Mouse (Mus musculus) layer of hippocampus, postnatal 10 days (tissue): Measurements from ENCODE around the gene Bmp7. TPM values are rescaled to one million over a fixed set of nuclear protein-coding genes. Genes with fewer than 3 reads are reported as not detected.
A peak's percentile ranks its signal among the peaks of the same experiment; 100 is the strongest.

Experiments
- DNase-seq, 2 experiments: peaks; one replicate each; pipeline ENCODE4 v3.0.0; 2021; ENCODE audit warnings: low spot score in 2 of 2
- total RNA-seq, 2 experiments: library from RNA; stranded (reverse); gene quantifications; 2 replicates each; pipeline ENCODE4 v1.2.3; 2021

Bmp7 gene
- total RNA-seq, 2 experiments from 2014 or later, result 8.1 to 11.5 TPM

DNA sequence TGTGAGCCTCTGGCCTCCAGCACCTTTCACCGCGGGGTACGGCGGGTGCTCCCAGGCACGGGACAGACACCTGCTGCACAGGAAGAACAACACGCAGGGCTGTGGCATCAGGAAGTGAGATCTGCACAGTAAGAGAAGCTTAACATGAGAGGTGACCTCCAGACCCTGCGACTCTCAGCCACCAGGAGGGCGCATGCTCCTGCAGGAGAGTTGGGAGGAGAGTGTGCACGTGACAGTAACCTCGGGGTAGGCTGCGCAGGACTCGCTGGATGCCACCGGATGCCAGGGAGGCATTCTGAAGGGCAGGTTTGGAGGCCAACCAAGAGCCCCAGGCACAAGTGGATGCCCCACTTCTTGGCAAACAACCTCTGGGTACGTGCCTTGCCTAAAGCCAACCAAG is 26.1 kb downstream of the Bmp7 start:
- DNase-seq, result no peak

DNA sequence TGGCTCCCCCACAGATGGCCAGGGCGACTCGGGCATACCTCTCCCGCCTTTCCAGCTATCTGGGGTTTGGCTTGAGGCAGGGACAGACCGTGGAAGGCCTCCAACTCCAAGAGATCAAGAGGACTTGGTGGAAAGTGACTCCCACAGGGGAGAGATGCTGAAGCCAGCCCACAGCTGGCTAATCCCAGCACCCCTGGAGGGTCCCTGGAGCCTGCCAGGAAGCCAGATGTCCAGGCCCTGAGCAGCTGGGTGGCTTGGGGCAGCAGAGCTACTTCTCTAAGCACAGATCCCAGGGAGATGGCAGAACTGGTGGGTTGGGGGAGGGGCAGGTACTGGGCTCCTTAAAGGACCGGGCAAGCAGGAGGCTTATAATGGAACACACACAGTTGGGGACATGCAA is 28.4 kb downstream of the Bmp7 start:
- DNase-seq, result no peak

DNA sequence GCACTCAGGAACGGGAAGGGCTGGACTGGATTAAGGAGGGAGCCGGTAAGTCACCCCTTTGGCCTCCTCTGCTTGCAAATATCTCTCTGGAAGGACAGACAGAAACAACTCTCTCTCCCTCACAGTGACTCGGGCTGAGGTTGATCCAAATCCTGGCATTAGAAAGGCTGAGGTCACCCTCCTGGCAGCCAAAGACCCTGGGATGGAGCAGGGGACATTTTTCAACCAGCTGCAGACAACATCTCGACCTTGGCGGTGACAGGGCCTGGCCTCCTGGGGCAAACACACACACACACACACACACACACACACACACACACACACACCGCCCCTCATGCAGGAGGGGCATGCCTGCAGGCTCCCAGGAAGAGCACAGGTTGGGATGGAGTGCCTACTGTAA is 29.0 kb downstream of the Bmp7 start:
- no peak for DNase-seq

DNA sequence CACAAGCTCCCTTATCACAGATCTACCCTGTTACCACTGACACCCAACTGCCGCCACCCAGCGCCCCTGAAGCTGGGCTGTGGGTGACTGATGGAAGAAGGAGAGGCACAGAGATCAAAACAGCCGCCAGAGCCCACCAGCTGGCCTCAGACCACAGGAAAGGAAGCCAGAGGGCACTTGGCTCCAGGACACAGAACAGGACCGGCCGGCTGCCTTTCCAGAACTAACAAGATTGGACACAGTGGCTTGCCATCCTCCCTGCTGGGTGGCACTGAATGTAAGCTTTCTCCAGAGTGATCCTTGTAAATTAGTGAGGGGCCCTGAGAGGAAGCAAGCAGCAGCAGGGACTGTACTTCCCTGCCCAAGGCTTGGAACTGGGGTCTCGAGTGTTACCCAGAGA is 30.7 kb downstream of the Bmp7 start:
- DNase-seq, result peak in 1 of 2 experiments; percentile 32

DNA sequence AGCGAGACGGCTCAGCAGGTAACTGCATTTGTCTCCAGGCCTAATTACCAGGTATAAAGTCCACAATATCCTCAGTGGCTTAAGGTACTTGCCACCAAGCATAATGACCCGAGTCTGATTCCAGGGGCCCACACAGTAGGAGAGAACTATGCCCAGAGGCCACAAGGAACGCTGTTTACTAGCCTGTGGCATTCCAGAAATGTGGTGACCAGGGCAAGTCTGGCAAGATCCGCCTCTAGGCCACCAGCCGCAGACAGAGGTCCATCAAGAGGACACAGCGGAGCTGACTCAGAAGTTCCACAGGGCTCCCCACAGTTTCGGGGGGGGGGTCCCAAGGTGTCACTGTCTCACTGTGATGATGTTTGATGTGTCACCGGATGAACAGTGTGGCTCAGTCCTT is 34.0 kb downstream of the Bmp7 start:
- DNase-seq, result no peak

DNA sequence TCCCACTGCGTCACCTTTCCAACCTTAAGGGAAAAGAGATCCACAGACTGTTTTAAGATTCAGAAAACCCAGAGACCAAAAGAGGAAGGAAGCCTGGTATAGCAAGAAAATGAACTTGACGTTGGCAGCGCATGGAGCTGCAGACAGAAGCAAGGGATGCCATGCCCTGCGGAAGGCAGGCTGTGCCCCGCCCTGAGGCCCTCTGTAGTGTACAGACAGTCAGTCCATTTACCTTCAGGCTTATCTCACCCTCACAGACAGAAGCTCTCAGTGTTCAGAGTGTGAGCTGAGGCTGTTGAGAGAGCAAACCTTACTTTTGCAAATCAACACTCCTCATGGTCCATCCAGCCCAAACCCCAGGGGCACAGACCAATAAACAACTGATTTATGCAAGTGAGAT is 35.1 kb downstream of the Bmp7 start:
- DNase-seq, result no peak

DNA sequence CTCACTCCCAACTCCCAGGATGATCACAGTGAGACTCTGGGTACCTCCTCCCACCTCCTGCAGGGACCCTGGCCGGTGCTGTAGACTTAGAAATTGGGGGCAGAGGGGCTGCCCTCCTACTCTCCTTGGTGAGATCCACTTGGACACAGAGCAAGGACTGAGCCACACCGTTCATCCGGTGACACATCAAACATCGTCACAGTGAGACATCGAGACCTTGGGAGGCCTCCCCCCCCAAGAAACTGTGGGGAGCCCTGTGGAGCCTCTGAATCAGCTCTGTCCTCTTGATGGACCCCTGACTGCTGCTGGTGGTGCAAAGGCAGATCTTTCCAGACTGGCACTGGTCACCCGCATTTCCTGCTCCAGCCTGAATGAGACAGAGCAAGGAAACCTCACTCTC is 35.5 kb downstream of the Bmp7 start:
- DNase-seq, result no peak

DNA sequence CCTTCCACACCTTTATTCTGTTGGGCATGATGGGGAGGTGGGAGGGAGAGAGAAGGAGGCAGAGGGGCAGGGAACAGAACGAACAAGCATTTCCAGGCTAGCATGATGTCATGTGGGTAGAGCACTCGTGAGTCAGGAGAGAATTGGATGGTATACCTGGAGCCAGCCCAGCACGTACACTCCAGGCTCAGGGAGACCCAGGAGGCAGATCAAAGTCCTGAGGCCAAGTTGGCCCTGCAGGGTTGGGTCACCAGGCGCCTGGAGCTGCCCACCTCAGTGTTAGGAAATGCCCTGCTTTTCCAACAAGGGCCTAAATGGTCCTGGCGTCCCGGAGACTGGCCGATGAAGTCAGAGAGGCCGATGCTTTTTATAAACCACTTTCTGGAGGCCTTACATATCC is 36.6 kb downstream of the Bmp7 start:
- DNase-seq, result no peak

DNA sequence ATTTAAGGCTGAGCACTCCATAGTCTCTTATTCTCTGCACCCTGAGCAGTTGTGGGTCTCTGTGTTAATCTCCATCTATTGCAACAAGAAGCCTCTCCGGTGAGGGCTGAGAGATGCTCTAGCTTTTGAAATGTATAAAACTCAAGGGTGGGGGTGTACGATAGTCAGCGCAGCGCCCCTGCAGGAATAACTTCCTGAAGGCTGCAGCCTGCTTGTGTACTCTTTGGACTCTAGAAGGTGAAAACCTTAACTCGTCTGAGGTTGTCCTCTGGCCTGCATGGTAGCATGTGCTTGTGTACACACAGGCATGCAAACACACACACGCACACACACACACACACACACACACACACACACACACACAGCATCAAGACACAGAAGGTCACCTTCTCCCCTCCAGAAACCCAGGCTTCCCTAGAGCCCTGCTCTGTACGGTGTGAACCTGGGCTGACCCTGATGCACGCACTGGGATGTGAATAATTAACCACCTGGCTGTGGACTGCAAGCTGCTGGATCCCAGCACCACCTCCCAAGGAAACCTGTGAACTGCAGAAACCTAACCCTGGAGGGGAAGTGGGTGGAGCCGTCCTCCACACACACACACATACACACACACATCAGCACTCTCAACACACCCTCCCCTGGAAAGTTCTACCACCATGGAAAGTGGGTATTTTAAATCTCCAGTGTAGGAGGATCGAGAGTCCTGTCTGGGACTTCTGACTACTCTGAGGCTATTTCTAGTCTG is 39.0 kb downstream of the Bmp7 start:
- DNase-seq, result no peak

DNA sequence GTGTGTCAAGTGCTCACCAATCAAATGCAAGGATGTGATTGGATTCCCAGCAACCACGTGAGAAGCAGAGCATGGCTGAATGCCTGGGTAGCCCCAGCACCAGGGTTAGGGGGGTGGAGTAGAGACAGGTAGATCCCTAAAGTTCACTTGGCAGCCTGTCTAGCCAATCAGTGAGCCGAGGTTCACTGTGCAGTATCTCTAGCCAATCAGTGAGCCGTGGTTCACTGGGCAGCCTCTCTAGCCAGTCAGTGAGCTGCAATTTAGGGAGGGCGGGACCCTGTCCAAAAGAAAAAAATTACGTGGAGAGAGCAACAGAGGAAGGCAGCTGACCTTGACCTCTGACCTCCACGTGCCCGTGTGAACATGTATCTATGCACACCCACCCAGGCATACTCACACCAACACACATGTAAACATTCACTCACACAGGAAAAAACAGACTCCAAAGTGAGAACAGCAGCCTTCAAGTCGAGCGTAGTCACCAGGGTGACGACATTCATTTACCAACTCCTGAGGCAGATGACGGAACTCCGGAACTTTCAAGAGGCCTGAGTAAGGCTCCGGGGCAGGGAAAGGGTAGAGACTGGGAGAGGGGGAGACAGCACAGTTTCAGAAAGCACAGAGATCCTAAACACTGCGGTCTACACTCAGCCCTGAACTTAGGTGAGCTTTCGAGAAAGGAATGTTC is 50.2 kb downstream of the Bmp7 start:
- DNase-seq, result no peak

DNA sequence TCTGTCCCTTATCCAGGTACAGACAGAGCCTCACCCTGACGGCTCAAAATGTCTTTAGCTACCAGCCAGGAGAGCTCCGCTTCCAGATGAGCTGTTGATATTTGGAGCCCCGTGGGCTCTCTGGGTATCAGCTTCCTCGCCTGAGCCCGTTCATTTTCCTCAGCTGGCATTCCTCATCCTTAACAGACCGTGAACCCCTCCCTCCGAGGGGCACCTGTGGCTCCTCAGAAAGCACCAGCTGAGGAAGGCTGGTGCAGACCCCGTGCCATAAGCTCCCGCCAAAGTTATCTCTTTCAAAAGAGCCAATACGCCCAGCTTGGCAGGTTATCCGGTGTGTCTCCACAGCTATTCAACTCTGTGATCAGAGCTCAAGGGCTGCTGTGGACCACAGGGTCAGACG is 50.9 kb downstream of the Bmp7 start:
- no peak for DNase-seq

DNA sequence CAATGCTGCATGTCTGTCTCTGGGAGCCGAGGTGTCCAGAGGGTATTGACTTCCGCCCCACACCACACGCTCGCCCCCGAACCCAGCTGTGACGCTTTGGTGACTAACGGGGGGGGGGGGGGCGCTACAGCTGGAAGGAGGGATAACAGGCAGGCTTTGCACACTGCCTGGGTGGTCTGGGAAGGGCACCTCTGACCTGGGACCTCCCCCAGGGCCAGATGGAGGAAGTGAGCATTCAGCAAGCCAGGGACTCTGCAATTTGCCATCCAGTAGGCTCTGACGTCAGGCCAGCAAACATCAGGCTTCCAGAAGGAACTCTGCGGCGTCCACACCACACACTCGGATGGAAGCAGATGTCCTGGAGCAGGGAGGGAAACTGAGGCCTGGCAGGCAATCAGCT is 52.0 kb downstream of the Bmp7 start:
- DNase-seq, result no peak

DNA sequence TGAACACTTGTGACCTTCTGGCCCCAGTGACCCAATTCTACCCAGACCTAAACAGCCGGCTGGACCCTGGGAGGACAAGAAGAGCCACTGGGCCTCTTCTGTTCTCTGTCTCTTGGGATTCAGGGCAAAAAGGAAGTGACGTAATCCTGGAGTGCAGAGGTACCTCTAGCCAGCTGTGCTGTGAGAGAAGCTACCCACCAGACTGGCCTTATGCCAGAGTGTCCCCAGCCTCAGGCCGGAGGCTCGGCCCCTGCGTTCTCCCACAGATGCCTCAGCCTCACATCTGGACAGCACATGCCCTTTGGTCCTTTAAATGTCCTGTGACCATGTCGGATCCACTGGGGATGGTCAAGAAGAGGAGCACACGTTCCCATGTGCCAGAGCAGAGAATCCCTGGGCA is 54.3 kb downstream of the Bmp7 start:
- no peak for DNase-seq

DNA sequence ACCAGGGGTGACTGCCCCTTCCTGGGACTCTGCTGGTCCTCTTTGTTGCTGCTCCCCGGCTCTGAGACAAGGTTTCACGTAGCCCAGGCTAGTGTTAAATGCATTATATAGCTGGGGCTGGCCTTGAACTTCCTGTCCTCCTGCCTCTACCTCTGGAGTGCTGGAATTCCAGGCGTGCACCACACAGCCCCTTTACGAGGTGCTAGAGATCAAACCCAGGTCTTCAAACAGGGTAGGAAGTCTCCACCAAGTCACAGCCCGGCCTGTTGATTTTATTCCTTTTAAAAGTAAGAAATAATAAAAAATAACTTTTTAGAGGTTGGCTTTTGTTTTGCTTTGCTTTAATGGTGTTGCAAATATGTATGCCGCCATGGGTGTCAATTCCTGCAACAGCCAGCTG is 55.5 kb downstream of the Bmp7 start:
- no peak for DNase-seq

DNA sequence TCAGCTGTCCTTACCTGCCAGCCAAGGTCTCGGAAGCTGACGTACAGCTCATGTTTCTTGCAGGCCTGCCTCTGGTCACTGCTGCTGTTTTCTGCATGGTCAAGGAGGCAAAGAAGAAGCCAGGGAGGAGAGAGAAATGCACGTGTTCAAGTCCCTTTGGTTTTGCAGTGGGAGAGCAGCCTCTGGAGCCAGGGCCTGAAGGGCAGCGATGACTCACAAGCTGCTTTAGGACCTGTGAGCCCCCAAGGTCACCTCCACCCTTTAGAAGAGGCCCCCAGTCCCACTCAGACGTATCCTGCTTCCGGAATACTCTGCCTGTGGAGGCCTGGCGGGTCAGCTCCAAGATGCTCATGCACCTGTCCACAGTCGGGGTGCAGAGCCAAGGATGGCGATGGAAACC is 64.9 kb downstream of the Bmp7 start:
- no peak for DNase-seq

DNA sequence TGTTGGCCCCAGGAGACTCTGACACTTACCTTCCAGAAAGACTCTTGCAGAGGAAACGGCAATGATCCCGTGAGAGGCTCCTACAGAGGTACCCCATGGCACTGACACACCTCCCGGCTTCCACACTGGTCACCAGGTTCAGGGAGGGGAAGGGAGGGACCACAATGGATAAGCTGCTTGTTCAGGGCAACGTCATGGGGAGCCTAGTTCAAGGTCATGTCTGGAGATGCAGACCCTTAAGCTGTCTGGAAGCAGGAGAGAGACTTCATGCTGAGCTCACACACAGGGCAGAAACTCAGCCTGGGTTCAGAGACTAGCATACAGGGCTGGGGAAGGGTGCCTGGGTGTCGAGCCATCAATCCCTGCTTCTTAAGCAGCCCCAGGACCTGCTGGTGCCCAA is 73.8 kb downstream of the Bmp7 start:
- no peak for DNase-seq

DNA sequence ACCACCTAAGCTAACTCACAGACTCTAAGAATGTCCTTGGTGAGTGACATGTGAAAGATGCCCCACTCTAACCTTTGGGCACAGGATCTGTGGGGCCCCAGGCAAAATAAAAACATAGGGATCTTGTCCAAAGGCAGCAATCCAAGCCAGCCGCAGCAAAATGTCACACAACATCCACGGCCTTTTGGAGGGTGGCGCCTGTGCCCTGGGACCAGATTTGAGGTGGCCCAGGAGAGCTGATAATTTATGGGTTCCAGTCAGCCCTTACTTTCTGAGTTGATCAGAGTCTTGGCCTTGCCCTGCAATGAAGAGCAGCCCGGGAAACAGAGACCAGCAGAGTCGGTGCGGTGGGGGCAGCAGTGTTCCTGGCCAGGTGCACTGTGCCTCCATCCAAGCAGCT is 75.0 kb downstream of the Bmp7 start:
- DNase-seq, result no peak

DNA sequence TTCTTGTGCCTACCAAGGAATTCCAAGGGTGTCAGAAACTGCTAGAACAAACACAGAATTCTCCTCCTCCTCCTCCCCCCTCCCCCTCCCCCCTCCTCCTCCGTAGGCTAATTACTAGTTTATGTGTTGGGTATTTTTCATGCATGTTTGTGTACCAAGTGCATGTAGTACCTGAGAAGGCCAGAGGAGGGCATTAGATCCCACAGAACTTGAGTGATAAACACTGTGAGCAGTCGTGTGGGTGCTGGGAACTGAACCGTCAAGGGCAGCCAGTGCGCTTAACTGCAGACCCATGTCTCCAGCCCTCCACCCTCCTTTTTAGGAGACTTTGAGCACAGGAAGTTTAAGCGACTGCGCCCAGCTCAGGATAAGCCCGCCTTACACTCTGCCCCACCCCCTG is 75.6 kb downstream of the Bmp7 start:
- no peak for DNase-seq

DNA sequence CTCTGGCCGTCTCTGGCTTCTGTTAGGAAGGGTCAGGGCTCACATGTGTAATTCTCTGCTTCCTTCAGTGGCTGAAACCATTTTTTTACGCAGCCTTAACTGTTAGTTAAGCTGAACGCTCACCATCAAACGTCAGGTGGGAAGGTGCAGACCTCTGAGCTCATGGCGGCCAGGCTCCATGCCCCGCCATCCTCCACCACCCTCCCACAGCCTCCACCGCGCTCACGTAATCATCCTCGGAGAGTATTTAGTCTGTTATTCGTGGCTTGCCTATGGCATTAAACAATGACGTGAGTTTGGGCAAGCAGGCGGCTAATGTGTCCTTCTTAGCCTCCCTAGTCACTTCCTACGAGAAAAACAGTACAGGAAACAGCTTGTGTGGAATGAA is 76.7 kb downstream of the Bmp7 start:
- no peak for DNase-seq

DNA sequence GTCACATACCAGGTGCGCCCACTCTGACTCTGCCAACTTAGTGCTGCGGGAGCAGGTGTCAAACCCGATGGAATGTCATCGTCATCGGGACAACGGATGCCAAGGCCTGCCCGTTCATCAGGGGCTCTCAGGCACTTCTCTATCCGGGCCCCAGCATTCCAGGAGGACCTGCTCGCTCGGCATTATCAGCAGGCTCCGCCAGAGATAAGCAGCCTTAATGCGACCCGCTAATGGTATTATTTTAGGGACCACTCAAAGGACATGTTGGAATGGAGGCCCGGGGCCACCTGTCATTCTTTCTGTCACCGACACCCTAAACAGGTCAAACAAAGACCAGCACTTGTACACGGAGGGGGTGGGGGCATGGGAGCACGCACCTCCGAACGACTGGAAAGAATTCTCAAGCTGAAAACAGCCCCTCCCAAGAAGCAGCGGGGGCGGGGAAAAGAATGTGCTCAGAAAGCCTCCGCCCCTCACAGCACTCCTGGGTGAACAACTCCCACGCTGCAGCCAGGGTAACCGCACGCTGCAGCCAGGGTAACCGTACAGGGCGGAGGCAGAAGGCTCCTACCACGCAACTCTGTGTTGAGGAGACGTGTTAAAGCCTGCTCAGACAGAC is 77.2 kb downstream of the Bmp7 start:
- peak; percentile 35 to 51 for DNase-seq

DNA sequence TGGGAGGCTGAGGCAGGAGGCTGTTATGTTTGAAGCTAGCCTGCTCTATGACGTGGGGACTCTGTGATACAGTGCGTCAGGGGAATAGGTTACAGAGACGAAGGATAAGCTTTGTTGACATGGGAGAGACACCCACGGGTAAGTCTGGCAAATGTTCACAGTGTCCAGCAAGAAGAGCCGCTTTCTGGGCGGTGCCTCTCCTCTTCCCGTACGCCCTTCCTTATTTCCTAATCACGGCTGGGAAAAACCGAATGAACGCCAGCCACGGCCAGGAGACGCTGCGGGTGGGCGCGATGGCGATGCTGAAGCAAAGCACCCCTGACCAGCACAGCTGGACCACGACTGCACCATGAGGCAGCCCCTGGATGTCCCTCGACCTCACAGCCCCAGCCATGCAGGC is 77.7 kb downstream of the Bmp7 start:
- no peak for DNase-seq

DNA sequence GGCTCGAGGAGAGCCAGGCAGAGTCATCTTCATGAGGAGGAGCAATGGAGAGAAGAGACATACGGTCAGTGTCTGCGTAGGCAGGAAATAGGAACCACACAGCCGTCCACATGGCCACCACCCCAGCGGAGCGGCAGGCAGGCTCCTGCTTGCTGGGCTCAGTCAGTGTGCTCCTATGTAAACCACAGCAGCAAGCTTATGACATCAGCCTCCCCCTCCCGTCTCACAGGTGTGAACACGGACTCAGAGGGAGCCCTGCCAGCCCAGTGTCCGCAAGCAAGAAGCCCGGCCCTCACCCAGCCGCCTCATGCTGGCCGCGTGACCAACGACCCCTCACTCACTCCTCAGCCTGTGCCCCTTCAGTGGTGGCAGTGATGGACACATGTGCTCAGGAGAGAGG is 78.5 kb downstream of the Bmp7 start:
- no peak for DNase-seq

DNA sequence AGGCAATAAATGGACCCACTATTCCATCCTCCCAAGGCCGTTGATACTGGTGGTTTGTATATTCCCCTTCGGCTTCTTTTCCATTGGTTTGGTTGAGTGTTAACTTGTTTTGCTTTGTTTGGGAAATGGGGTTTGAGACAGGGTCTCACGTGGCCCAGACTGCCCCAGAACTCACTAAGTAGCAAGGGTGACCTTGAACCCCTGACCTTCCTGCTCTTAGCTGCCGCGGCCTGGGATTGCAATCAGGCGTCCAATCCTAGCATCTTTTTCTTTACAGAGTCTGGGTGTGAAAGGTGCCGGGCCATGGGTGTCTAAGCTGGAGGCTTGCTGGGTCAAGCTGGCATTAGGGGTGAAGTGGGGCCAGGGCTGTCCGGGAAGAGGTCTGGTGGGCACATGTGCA is 79.5 kb downstream of the Bmp7 start:
- DNase-seq, result no peak
